Mouse (Mus musculus): ENCODE data around the gene Ptgs1. TPM values are rescaled to one million over a fixed set of nuclear protein-coding genes. Genes with fewer than 3 reads are reported as not detected.

Gene Ptgs1
- polyA plus RNA-seq, 1 experiment, result 15.0 TPM

- Histone ChIP-seq H3K4me1 (replicated peaks; ENCODE audit: control insufficient read depth, insufficient read depth, low read length) (no peaks in the 10 kb centered on the region), H3K4me3 (ENCODE audit: control insufficient read depth, insufficient read depth, low read length) (no peak overlapping the region), H3K27ac (ENCODE audit: control insufficient read depth, insufficient read depth, low read length) (no peak overlapping the region), H3K36me3 (ENCODE audit: control insufficient read depth, insufficient read depth, low read length) (no peaks in the 10 kb centered on the region), H3K27me3 (ENCODE audit: control insufficient read depth, insufficient read depth, low read length) (no peaks in the 10 kb centered on the region; the same call in 1 of the 2 replicates)
- TF ChIP-seq CTCF (IDR thresholded peaks at IDR 0.05; ENCODE audit: borderline replicate concordance, control insufficient read depth, extremely low read depth, insufficient read depth, low read length, poor library complexity), result no peak
- TF ChIP-seq POLR2A (IDR thresholded peaks at IDR 0.05; ENCODE audit: control insufficient read depth, extremely low read depth, insufficient read depth, low read length, poor library complexity), result no peak
- WGBS, result 87% methylated on average over 7 of the region's 7 CpGs
- no peak for DNase-seq
Observed at GRCm38 (mm10) chr2:36211785-36212184, 18.4 kb upstream of the Ptgs1 start.

GRCm38 (mm10) chr2:36213108-36213507 is 17.1 kb upstream of the Ptgs1 start:
- Histone ChIP-seq H3K27ac (ENCODE audit: control insufficient read depth, insufficient read depth, low read length) (no peak overlapping the region), H3K4me1 (replicated peaks; ENCODE audit: control insufficient read depth, insufficient read depth, low read length) (no peaks in the 10 kb centered on the region), H3K36me3 (ENCODE audit: control insufficient read depth, insufficient read depth, low read length) (no peaks in the 10 kb centered on the region), H3K27me3 (ENCODE audit: control insufficient read depth, insufficient read depth, low read length) (no peaks in the 10 kb centered on the region; the same call in 1 of the 2 replicates), H3K4me3 (ENCODE audit: control insufficient read depth, insufficient read depth, low read length) (no peak overlapping the region)
- 40% methylated on average over 7 of the region's 7 CpGs for WGBS
- DNase-seq, result no peak
- no peak for TF ChIP-seq POLR2A (IDR thresholded peaks at IDR 0.05; ENCODE audit: control insufficient read depth, extremely low read depth, insufficient read depth, low read length, poor library complexity)
- no peak for TF ChIP-seq CTCF (IDR thresholded peaks at IDR 0.05; ENCODE audit: borderline replicate concordance, control insufficient read depth, extremely low read depth, insufficient read depth, low read length, poor library complexity)

- Histone ChIP-seq H3K27ac (ENCODE audit: control insufficient read depth, insufficient read depth, low read length) (no peak overlapping the region), H3K27me3 (ENCODE audit: control insufficient read depth, insufficient read depth, low read length) (no peaks in the 10 kb centered on the region; the same call in 1 of the 2 replicates), H3K4me1 (replicated peaks; ENCODE audit: control insufficient read depth, insufficient read depth, low read length) (no peaks in the 10 kb centered on the region), H3K36me3 (ENCODE audit: control insufficient read depth, insufficient read depth, low read length) (no peaks in the 10 kb centered on the region), H3K4me3 (ENCODE audit: control insufficient read depth, insufficient read depth, low read length) (no peak overlapping the region)
- TF ChIP-seq CTCF (IDR thresholded peaks at IDR 0.05; ENCODE audit: borderline replicate concordance, control insufficient read depth, extremely low read depth, insufficient read depth, low read length, poor library complexity), result peak; percentile 76; the same call in 1 of the 2 replicates
- TF ChIP-seq POLR2A (IDR thresholded peaks at IDR 0.05; ENCODE audit: control insufficient read depth, extremely low read depth, insufficient read depth, low read length, poor library complexity), result no peak
- WGBS, result 14% methylated on average over 8 of the region's 8 CpGs
- peak; percentile 74 for DNase-seq
Observed at GRCm38 (mm10) chr2:36214023-36214422, 16.2 kb upstream of the Ptgs1 start.

- no peak for DNase-seq
- 62% methylated on average over 5 of the region's 5 CpGs for WGBS
- Histone ChIP-seq H3K27ac (ENCODE audit: control insufficient read depth, insufficient read depth, low read length) (no peak overlapping the region), H3K4me1 (replicated peaks; ENCODE audit: control insufficient read depth, insufficient read depth, low read length) (no peaks in the 10 kb centered on the region), H3K4me3 (ENCODE audit: control insufficient read depth, insufficient read depth, low read length) (no peak overlapping the region), H3K27me3 (ENCODE audit: control insufficient read depth, insufficient read depth, low read length) (no peaks in the 10 kb centered on the region; the same call in 1 of the 2 replicates), H3K36me3 (ENCODE audit: control insufficient read depth, insufficient read depth, low read length) (no peaks in the 10 kb centered on the region)
- TF ChIP-seq POLR2A (IDR thresholded peaks at IDR 0.05; ENCODE audit: control insufficient read depth, extremely low read depth, insufficient read depth, low read length, poor library complexity), result no peak
- no peak for TF ChIP-seq CTCF (IDR thresholded peaks at IDR 0.05; ENCODE audit: borderline replicate concordance, control insufficient read depth, extremely low read depth, insufficient read depth, low read length, poor library complexity)
Observed at GRCm38 (mm10) chr2:36214425-36214824, 15.8 kb upstream of the Ptgs1 start.

- Histone ChIP-seq H3K4me3 (ENCODE audit: control insufficient read depth, insufficient read depth, low read length) (no peak overlapping the region), H3K27ac (ENCODE audit: control insufficient read depth, insufficient read depth, low read length) (no peak overlapping the region), H3K27me3 (ENCODE audit: control insufficient read depth, insufficient read depth, low read length) (no peaks in the 10 kb centered on the region; the same call in 1 of the 2 replicates), H3K4me1 (replicated peaks; ENCODE audit: control insufficient read depth, insufficient read depth, low read length) (no peaks in the 10 kb centered on the region; the same call in 1 of the 2 replicates), H3K36me3 (ENCODE audit: control insufficient read depth, insufficient read depth, low read length) (no peaks in the 10 kb centered on the region)
- TF ChIP-seq POLR2A (IDR thresholded peaks at IDR 0.05; ENCODE audit: control insufficient read depth, extremely low read depth, insufficient read depth, low read length, poor library complexity) (no peak), CTCF (IDR thresholded peaks at IDR 0.05; ENCODE audit: borderline replicate concordance, control insufficient read depth, extremely low read depth, insufficient read depth, low read length, poor library complexity) (no peak)
- WGBS, result 89% methylated on average over 5 of the region's 5 CpGs
- no peak for DNase-seq
Observed at GRCm38 (mm10) chr2:36215203-36215739, 15.0 kb upstream of the Ptgs1 start.

GRCm38 (mm10) chr2:36216546-36216945 is 13.7 kb upstream of the Ptgs1 start:
- Histone ChIP-seq H3K27ac (ENCODE audit: control insufficient read depth, insufficient read depth, low read length) (no peak overlapping the region), H3K27me3 (ENCODE audit: control insufficient read depth, insufficient read depth, low read length) (no peaks in the 10 kb centered on the region), H3K36me3 (ENCODE audit: control insufficient read depth, insufficient read depth, low read length) (no peaks in the 10 kb centered on the region), H3K4me3 (ENCODE audit: control insufficient read depth, insufficient read depth, low read length) (no peak overlapping the region), H3K4me1 (replicated peaks; ENCODE audit: control insufficient read depth, insufficient read depth, low read length) (no peaks in the 10 kb centered on the region; the same call in 1 of the 2 replicates)
- no peak for TF ChIP-seq CTCF (IDR thresholded peaks at IDR 0.05; ENCODE audit: borderline replicate concordance, control insufficient read depth, extremely low read depth, insufficient read depth, low read length, poor library complexity)
- TF ChIP-seq POLR2A (IDR thresholded peaks at IDR 0.05; ENCODE audit: control insufficient read depth, extremely low read depth, insufficient read depth, low read length, poor library complexity), result no peak
- DNase-seq, result no peak

Measured in thymus, adult 2 months (tissue).